Mouse (Mus musculus) CH12F3 (cell line): ENCODE measurements around the gene Slc25a18.

Experiments used
- in situ Hi-C: fragments of 300-500 bp; cut with MboI; formaldehyde crosslinking; loops from 2 replicates; pipeline ENCODE4 v1.14.3; 2020; ENCODE audit warnings: low sequenced_read_pairs

The Slc25a18 gene

GRCm38 (mm10) chr6:120836389-120837151 lies 63.2 kb downstream of the Slc25a18 start:
- in situ Hi-C loops: no loop called here

- in situ Hi-C loops: no loop called here
These were observed 63.8 kb downstream of the Slc25a18 start for GRCm38 (mm10) chr6:120837152-120837530.

GRCm38 (mm10) chr6:120840258-120840657 lies 66.9 kb downstream of the Slc25a18 start:
- in situ Hi-C loops: no loop called here

GRCm38 (mm10) chr6:120841754-120842153 lies 68.4 kb downstream of the Slc25a18 start:
- in situ Hi-C loops: no loop called here
